Mouse (Mus musculus) thymus, postnatal 0 days (tissue): Measurements from ENCODE around the gene Hapln2. TPM values are rescaled to one million over a fixed set of nuclear protein-coding genes. Genes with fewer than 3 reads are reported as not detected.

Experiments
- DNase-seq: peaks from one replicate; pipeline ENCODE4 v3.0.0-alpha.2; 2015; ENCODE audit warnings: low spot score
- polyA plus RNA-seq: library from polyadenylated mRNA; unstranded; fragments of >200 nt; fragmentation: Nextera tagmentation; extraction: Ambion mirVana; gene quantifications from 2 replicates; pipeline ENCODE4 v1.2.1, GENCODE M21; 2015

Gene Hapln2
- polyA plus RNA-seq, 1 experiment from 2014 or later = 0.16 TPM

DNA sequence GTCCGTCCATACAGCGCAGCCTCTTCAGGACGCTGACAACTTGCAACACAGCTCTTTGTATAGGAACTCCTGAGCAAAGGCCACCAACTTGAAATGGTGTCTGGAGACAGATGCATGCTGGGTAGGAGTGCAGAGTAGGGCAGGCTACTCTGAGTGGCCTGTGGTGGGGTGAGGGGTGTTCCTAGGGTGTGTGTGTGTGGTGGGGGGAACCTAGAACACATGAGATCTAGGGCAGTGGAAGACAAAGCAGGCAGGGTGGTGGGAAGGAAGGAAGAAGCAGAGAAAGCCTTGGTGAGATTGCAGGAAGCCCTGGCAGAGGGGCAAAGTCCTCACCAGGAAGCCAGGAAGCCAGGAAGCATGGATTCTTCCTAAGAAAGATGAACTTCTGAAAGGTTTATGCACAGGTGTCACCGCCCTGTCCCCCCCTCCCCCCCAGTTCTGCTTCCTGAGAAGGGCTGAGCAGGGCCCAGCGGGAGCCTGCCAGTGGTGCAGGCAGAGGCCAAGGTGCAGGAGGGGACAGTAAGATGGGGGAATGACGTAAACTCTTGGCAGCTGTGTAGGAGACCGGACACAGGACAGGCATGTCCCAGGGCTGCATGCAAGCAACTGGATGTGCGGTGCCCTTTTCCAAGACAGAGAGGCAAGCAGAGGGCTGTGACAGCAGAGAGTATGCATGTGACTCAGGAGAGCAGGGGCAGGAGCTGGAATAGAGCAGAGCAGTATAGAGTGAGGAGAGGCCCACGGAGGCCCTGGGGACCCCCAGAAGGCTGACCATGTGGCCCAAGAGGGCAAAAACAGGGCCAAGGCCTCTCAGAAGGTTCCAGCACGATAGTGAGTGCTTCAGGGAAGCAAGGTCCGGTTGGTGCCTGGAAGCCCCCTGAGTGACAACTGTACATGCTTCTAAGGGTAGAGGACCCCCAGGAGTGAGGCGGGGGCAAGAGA lies 45.2 kb downstream of the Hapln2 start:
- no peak for DNase-seq

DNA sequence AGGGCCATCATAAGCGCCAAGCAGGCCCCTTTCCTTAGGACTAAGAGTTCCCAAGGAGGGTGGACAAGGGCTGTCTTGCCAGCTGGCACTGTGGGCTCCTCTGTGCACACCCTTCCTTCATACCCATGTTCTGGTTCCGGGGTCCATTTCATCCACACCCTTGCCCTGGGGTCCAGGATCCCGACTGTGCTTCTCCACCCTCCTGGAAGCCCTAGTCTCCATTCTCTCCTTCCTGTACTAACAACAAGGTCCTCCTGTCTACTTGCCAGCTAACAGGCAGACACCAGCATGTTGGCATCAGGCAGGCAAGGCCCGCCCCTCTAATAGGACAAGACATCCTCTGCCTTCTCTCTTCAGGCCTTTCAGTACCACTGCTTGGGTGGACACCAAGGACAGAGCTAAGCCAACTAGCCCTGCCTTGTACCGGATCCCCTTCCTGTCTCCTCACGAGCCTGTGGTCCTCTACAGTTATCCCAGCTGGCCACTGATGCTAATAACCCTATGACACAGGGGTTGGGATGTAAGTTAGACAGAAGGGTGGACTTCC lies 46.1 kb downstream of the Hapln2 start:
- no peak for DNase-seq

DNA sequence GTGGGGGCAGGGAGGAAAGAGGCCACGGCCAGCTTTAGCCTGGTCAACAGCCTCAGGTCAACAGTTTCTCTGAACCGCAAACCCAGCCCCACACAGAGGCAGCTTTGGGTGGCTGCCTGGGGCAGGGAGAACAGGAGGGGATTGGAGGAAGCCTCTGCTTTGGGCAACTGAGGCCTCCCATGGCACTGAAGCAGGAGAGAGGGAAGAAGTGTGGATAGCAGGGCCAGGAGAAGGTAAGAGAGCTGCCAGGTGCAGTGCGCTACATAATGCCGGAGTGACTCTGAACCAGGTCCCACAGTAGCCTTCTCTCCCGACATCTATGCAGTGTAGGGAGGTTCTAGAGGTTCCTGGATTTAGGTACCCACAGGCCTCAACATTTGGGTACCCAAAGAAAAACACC lies 46.7 kb downstream of the Hapln2 start:
- no peak for DNase-seq

DNA sequence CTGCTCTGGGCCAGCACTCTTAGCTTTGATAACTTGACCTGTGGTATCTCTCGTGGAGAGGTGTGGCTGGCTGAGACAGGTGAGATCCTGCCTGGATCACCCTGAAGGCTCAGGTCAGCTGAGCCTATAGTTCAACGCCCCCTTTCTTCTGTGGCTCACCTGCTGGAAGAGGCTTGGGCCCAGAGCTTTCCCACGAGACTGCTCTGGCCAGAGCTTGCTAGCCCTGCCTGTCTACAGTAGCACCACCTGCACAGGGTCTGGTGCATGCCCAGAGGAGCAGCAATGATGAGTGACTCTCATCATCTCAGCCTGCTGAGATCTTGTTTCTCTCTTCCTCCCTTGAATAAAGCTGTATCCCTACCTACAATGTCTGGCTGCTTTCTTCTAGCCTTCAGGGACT lies 47.3 kb downstream of the Hapln2 start:
- no peak for DNase-seq

DNA sequence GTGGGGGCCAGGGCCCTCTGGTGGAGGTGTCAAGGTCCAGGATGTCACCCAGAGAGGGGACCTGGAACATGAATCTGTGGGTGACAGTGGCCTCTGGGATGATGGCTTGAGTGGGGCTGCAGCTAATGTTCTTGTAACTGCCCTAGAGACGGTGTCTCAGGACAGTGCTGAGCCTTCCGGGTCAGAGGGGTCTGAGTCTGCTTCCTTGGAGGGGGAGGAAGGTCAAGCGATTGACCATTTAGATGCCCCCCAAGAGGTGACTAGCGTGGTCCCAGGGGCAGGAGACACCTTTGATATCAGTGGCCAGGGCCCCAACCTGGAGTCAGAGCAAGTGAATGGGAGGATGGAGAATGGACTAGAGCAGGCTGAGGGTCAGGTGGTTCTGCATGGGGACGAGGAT lies 47.9 kb downstream of the Hapln2 start:
- no peak for DNase-seq

DNA sequence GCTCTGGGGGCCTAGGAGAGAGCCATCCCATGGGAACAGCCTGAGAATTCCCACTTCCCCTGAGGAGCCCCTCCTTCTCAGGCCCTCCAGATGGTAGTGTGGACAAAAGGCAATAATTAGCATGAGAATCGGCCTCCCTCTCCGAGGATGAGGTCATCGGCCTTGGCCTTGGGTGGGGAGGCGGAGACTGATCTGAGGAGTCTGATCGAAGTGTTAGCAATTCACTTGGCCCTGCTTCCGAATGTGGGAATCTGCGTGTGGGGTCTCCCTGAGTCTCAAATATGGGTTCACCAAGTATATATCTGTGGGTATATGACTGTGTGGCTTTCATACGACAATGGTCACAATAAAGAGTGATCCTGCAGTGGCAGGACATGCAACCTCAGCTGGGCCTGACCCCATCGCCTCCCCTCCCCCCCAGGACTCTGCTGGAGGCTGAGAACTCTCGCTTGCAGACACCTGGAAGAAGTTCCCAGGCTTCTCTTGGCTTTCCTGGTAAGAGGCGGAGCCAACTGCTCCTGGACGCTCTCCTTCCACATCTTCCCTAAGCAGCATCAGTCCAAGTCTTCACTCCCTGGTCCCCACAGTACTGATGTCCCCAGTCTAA lies 52.9 kb downstream of the Hapln2 start:
- DNase-seq = no peak

DNA sequence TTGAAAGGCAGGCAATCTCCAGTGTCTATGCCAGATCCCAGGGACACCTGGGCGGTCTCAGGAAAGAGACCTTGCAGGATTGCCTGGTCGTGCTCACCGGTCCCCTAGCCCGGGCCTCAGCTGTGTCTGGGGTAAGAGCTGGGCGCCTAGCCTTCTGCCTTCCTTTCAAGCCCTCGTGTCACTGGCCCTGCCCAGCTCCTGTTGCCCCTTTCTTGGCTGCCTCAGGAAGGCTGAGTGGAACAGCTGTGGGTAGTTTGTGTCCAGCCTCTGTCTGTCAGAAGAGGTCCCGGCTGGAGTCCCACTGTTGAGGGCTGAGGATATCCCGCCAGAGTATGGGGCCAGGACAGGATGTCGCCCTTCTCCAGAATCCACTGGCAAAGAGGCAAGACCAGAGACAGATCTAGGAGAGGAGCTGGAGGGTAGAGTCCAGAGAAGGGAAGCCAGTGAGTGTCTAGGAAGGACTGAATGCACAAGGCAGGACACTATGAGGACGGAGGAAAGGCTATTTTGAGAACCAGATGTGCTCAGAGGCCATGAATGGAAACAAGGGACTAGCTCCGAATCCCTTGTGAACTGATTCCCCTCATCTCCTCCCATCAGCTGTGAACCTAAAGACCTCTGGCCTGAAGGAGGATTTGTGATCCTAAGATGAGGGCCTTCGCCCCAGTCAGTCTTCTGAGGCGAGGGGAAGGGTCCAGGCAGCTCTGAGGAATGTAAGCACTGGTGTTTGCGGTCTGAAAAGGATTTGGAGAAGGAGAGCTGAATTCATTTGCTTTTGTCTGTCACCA lies 53.6 kb downstream of the Hapln2 start:
- DNase-seq = no peak

DNA sequence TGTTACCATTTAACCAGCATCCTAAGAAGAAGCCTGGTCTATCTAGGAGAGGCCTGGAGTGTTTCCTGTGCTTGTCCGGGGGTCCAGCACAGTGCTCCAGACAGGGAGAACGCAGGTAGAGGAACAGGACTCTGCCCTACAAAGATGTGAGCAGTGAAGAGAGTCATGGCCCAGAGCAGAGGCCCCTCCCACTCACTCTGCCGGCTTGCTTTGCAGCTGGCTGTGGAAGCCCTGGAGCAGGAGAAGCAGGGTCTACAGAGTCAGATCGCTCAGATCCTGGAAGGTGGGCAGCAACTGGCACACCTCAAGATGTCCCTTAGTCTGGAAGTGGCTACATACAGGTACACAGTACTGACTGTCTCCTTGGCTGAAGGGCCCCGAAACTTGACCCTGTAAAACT lies 54.6 kb downstream of the Hapln2 start:
- DNase-seq = no peak

DNA sequence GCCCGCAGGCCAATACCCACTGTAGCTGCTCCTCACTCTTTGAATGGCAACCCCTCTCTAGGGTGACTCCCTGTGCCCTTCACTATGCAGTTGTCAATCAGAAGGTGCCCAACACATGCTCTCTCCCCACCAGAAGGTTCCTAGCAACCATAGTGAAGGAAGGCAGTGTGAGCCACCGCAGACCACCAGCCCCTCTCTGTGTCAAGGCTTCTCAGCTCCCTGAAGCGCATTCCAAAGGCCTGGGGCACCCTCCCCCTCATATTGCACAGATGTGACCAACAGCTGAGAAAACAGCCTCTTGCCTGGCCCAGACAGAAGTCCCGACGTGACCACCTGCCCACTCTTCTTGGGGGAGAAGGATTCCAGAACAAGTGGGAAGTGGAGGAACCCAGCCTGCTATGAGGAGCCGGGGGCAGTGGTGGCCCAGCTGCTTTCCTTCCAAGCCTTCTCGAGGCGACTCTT lies 55.1 kb downstream of the Hapln2 start:
- DNase-seq = no peak

Other genes with a start within 250 kb of the Hapln2 start
- gene Ntrk1, start 232.4 kb downstream of the Hapln2 start, polyA plus RNA-seq = 0.15 and 0.48 TPM in 2 replicates
- 0.04 and 0.05 TPM in 2 replicates for gene Insrr, start 230.6 kb downstream of the Hapln2 start, polyA plus RNA-seq
- 3.5 and 3.6 TPM in 2 replicates for gene Pear1, start 203.3 kb downstream of the Hapln2 start, polyA plus RNA-seq
- gene Sh2d2a, start 180.8 kb downstream of the Hapln2 start, polyA plus RNA-seq = 101 and 108 TPM in 2 replicates
- gene Prcc, start 142.0 kb downstream of the Hapln2 start, polyA plus RNA-seq = 13.9 and 14.4 TPM in 2 replicates
- gene Hdgf, start 121.3 kb downstream of the Hapln2 start, polyA plus RNA-seq = 223 and 234 TPM in 2 replicates
- gene Mrpl24, start 108.1 kb downstream of the Hapln2 start, polyA plus RNA-seq = 107 and 108 TPM in 2 replicates
- 58.9 and 61.4 TPM in 2 replicates for gene Isg20l2, start 97.3 kb downstream of the Hapln2 start, polyA plus RNA-seq
- gene Rrnad1, start 96.9 kb downstream of the Hapln2 start, polyA plus RNA-seq = 15.7 and 16.6 TPM in 2 replicates
- gene Crabp2, start 78.9 kb downstream of the Hapln2 start, polyA plus RNA-seq = 35.5 and 38.1 TPM in 2 replicates
- 3.2 and 4.5 TPM in 2 replicates for gene Nes, start 56.5 kb downstream of the Hapln2 start, polyA plus RNA-seq
- gene Bcan, start 27.4 kb downstream of the Hapln2 start, polyA plus RNA-seq = 0.23 and 0.27 TPM in 2 replicates
- 34.6 and 37.4 TPM in 2 replicates for gene Gpatch4, start 15.5 kb upstream of the Hapln2 start, polyA plus RNA-seq
- 145 and 155 TPM in 2 replicates for gene Naxe, start 30.9 kb upstream of the Hapln2 start, polyA plus RNA-seq
- gene Ttc24, start 50.7 kb upstream of the Hapln2 start, polyA plus RNA-seq = 0.69 and 0.76 TPM in 2 replicates
- 5.8 and 6.1 TPM in 2 replicates for gene Iqgap3, start 54.4 kb upstream of the Hapln2 start, polyA plus RNA-seq
- gene Mef2d, start 114.8 kb upstream of the Hapln2 start, polyA plus RNA-seq = 32.0 and 32.2 TPM in 2 replicates
- gene Rhbg, start 227.1 kb upstream of the Hapln2 start, polyA plus RNA-seq = 0.58 and 0.66 TPM in 2 replicates